Mouse (Mus musculus) lung, embryonic 14.5 days (tissue): ENCODE results near the gene Asb12. TPM values are rescaled to one million over a fixed set of nuclear protein-coding genes. Genes with fewer than 3 reads are reported as not detected.
"Not testable (repeated sequence)": the region's sequence is repeated elsewhere in the genome, so short reads cannot be mapped to it uniquely, and the experiment has no call there.

Experiments
- ATAC-seq: fragments of 200-750 bp; cut with Nextera tagmentation; 2 replicates; pipeline ENCODE4 v1.8.0; 2017; ENCODE audit warnings: mild to moderate bottlenecking, moderate TSS enrichment, moderate library complexity; ENCODE audit not compliant: insufficient read depth
- DNase-seq: peaks from one replicate; pipeline ENCODE4 v3.0.0-alpha.2; 2015
- H3K27ac ChIP-seq: fragments of 300-500 bp; sonication (generic); 2 replicates; pipeline ENCODE4 v1.5.1; 2014; ENCODE audit warnings: low read depth, mild to moderate bottlenecking, moderate library complexity
- H3K27me3 ChIP-seq: fragments of 300-500 bp; sonication (generic); 2 replicates; pipeline ENCODE4 v1.6.1; 2014; ENCODE audit warnings: low read length, control low read depth; ENCODE audit not compliant: insufficient read depth
- H3K36me3 ChIP-seq: fragments of 300-500 bp; sonication (generic); 2 replicates; pipeline ENCODE4 v1.6.1; 2014; ENCODE audit warnings: control low read depth; ENCODE audit not compliant: insufficient read depth
- H3K4me1 ChIP-seq: fragments of 300-500 bp; sonication (generic); 2 replicates; pipeline ENCODE4 v1.6.1; 2014; ENCODE audit warnings: antibody characterized with exemption, control low read depth; ENCODE audit not compliant: insufficient read depth
- H3K4me2 ChIP-seq: fragments of 300-500 bp; sonication (generic); 2 replicates; pipeline ENCODE4 v1.6.1; 2014; ENCODE audit warnings: mild to moderate bottlenecking
- H3K4me3 ChIP-seq: fragments of 300-500 bp; sonication (generic); 2 replicates; pipeline ENCODE4 v1.5.1; 2014; ENCODE audit warnings: low read depth, low read length
- H3K9ac ChIP-seq: fragments of 300-500 bp; sonication (generic); 2 replicates; pipeline ENCODE4 v1.6.1; 2014
- H3K9me3 ChIP-seq: fragments of 300-500 bp; sonication (generic); 2 replicates; pipeline ENCODE4 v1.6.1; 2016; ENCODE audit warnings: low read depth, low read length, control low read depth
- CTCF ChIP-seq: IDR thresholded peaks from 2 replicates; pipeline ENCODE4 v1.5.1; 2016; ENCODE audit warnings: antibody characterized with exemption, low read depth
- WGBS: fragments of 180-500 bp; shearing (Covaris S2); extraction: QIAGEN DNeasy Blood & Tissue Kit; methylation state at CpG from one replicate; pipeline ENCODE4 v1.1.7; 2014; 5-methylcytosine and 5-hydroxymethylcytosine counted together
- polyA plus RNA-seq: library from polyadenylated mRNA; unstranded; fragments of >200 nt; fragmentation: Nextera tagmentation; extraction: Ambion mirVana; gene quantifications from 2 replicates; pipeline ENCODE4 v1.2.1, GENCODE M21; 2014

The Asb12 gene
- polyA plus RNA-seq = not detected in 2 replicates

- H3K27me3 ChIP-seq = no peaks in the 10 kb centered on the region
- 87% methylated on average over 2 of the region's 2 CpGs for WGBS
- ATAC-seq (no peak), DNase-seq (no peak)
- H3K4me2 ChIP-seq = no peak within 1 kb of the TSS
- no peaks in the 10 kb centered on the region for H3K9me3 ChIP-seq
- TF ChIP-seq CTCF = no peak
- H3K4me1 ChIP-seq = no peaks in the 10 kb centered on the region
- H3K27ac ChIP-seq = no peak within 1 kb of the TSS
- H3K9ac ChIP-seq = no peak within 1 kb of the TSS
- no peaks in the 10 kb centered on the region for H3K36me3 ChIP-seq
- no peak within 1 kb of the TSS for H3K4me3 ChIP-seq
Observed at GRCm38 (mm10) chrX:95557887-95558286, at the start of gene Asb12, which contains the start of gene Pfn5. Gene Asb12 (minus strand): TSS chrX:95557987. Gene Pfn5 (plus strand): TSS chrX:95558104.

GRCm38 (mm10) chrX:95600609-95601008, 42.8 kb upstream of the Asb12 start:
- no peaks in the 10 kb centered on the region for H3K36me3 ChIP-seq
- no peaks in the 10 kb centered on the region for H3K9me3 ChIP-seq
- no peak overlapping the region for H3K9ac ChIP-seq
- peak; percentile 4 for DNase-seq
- no peak for TF ChIP-seq CTCF
- H3K4me1 ChIP-seq = no peaks in the 10 kb centered on the region
- H3K4me3 ChIP-seq = no peak overlapping the region
- 41% methylated on average over 5 of the region's 5 CpGs for WGBS
- H3K4me2 ChIP-seq = no peak overlapping the region
- ATAC-seq = peak; percentile 62; the same call in 1 of the 2 replicates
- no peak overlapping the region for H3K27ac ChIP-seq
- H3K27me3 ChIP-seq = no peaks in the 10 kb centered on the region

GRCm38 (mm10) chrX:95554321-95554720, 3.5 kb downstream of the Asb12 start:
- DNase-seq (peak; percentile 15), ATAC-seq (peak; percentile 85)
- no peak overlapping the region for H3K9ac ChIP-seq
- H3K4me1 ChIP-seq = no peaks in the 10 kb centered on the region
- H3K27ac ChIP-seq = no peak overlapping the region
- H3K27me3 ChIP-seq = no peaks in the 10 kb centered on the region
- H3K4me2 ChIP-seq = no peak overlapping the region
- H3K9me3 ChIP-seq = no peaks in the 10 kb centered on the region
- WGBS = 59% methylated on average over 4 of the region's 4 CpGs
- TF ChIP-seq CTCF = no peak
- H3K36me3 ChIP-seq = no peaks in the 10 kb centered on the region
- H3K4me3 ChIP-seq = no peak overlapping the region

GRCm38 (mm10) chrX:95535493-95535892, 22.3 kb downstream of the Asb12 start:
- not testable (repeated sequence) for H3K4me1 ChIP-seq, H3K27me3 ChIP-seq, H3K9ac ChIP-seq, H3K27ac ChIP-seq, ATAC-seq, H3K4me2 ChIP-seq, DNase-seq, H3K36me3 ChIP-seq, H3K4me3 ChIP-seq, H3K9me3 ChIP-seq
- 83% methylated on average over 2 of the region's 2 CpGs for WGBS

GRCm38 (mm10) chrX:95525166-95525565, 32.6 kb downstream of the Asb12 start:
- Histone ChIP-seq H3K36me3 (no peaks in the 10 kb centered on the region), H3K27me3 (no peaks in the 10 kb centered on the region), H3K4me1 (no peaks in the 10 kb centered on the region), H3K4me2 (no peak overlapping the region), H3K9ac (no peak overlapping the region), H3K9me3 (no peaks in the 10 kb centered on the region), H3K4me3 (no peak overlapping the region), H3K27ac (no peak overlapping the region)
- WGBS = 66% methylated on average over 2 of the region's 2 CpGs
- ATAC-seq (no peak), DNase-seq (no peak)
- TF ChIP-seq CTCF = no peak

GRCm38 (mm10) chrX:95523883-95524282, 33.9 kb downstream of the Asb12 start:
- Histone ChIP-seq H3K9ac (no peak overlapping the region), H3K4me1 (no peaks in the 10 kb centered on the region), H3K36me3 (no peaks in the 10 kb centered on the region), H3K4me3 (no peak overlapping the region), H3K4me2 (no peak overlapping the region), H3K9me3 (no peaks in the 10 kb centered on the region), H3K27me3 (no peaks in the 10 kb centered on the region), H3K27ac (no peak overlapping the region)
- TF ChIP-seq CTCF = no peak
- ATAC-seq (no peak), DNase-seq (no peak)

GRCm38 (mm10) chrX:95457166-95457565, 100.6 kb downstream of the Asb12 start:
- no peak for TF ChIP-seq CTCF
- Histone ChIP-seq H3K4me2 (no peak overlapping the region), H3K36me3 (no peaks in the 10 kb centered on the region), H3K9me3 (no peaks in the 10 kb centered on the region), H3K4me3 (no peak overlapping the region), H3K27ac (no peak overlapping the region), H3K27me3 (no peaks in the 10 kb centered on the region), H3K4me1 (no peaks in the 10 kb centered on the region), H3K9ac (no peak overlapping the region)
- 48% methylated on average over 3 of the region's 3 CpGs for WGBS
- DNase-seq (no peak), ATAC-seq (no peak)

GRCm38 (mm10) chrX:95445866-95446265, 111.9 kb downstream of the Asb12 start:
- Histone ChIP-seq H3K9me3 (no peaks in the 10 kb centered on the region), H3K36me3 (no peaks in the 10 kb centered on the region), H3K4me2 (no peak overlapping the region), H3K4me3 (no peak overlapping the region), H3K4me1 (no peaks in the 10 kb centered on the region), H3K27me3 (no peaks in the 10 kb centered on the region), H3K9ac (no peak overlapping the region), H3K27ac (peak overlapping the region; percentile 36; the same call in 1 of the 2 replicates)
- peak; percentile 68 for DNase-seq
- no peak for TF ChIP-seq CTCF
- WGBS = 51% methylated on average over 2 of the region's 2 CpGs
- ATAC-seq = no peak
